Mouse (Mus musculus): ENCODE data around the gene Lgalsl. TPM values are rescaled to one million over a fixed set of nuclear protein-coding genes. Genes with fewer than 3 reads are reported as not detected.

Lgalsl gene
- polyA plus RNA-seq, 1 experiment from 2014 or later: 95.8 TPM

DNA sequence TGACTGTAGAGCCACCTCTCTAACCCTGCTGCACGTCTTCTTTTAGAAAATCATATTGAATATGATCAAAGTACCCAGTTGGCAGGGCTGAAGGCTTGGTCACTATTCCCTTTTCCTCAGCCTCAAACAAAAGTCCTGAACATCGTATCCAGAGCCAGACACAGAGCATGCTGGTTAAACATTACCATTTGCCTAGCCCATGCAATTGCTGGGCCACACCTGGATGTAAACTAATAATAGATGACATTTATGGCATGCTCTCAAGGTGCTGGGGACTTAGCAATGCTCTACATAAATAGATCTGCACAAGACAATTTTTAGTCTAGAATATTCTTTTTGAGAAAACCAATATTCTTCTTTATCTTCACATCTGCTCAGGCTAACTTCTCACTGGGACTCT is 39.5 kb downstream of the Lgalsl start:
- Histone ChIP-seq H3K27me3 (replicated peaks; ENCODE audit: control insufficient read depth, insufficient read depth, low read length) (no peaks in the 10 kb centered on the region), H3K4me3 (replicated peaks; ENCODE audit: low read length) (no peak overlapping the region), H3K4me2 (ENCODE audit: low read length) (no peak overlapping the region), H3K36me3 (ENCODE audit: control insufficient read depth, insufficient read depth) (no peaks in the 10 kb centered on the region), H3K9me3 (ENCODE audit: control insufficient read depth, low read length) (no peaks in the 10 kb centered on the region), H3K4me1 (replicated peaks; ENCODE audit: control insufficient read depth, insufficient read depth, low read length) (no peaks in the 10 kb centered on the region), H3K27ac (ENCODE audit: low read length) (no peak overlapping the region), H3K9ac (replicated peaks; ENCODE audit: low read depth, low read length) (no peak overlapping the region)
- WGBS: 79% methylated on average over 2 of the region's 2 CpGs
- ATAC-seq: no peak

DNA sequence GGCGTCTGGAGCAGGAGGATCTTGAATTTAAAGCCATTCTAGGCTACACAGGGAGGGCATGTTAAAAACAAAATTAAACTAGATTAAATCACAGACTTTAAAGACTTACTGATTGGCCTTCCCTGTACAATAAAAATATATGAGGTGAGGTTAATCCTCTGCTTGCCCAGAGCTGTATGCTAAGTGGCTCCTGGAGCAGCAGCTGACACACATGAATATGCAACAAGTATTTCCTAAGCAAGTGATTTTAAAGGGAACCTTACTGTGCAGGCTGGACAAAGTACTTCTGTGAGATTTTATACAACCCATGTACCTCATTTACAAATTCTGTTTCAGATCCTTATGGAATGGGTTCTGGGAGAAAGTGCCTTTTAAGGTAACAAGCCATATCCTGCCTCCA is 41.8 kb downstream of the Lgalsl start:
- no peaks in the 10 kb centered on the region for H3K27me3 ChIP-seq (replicated peaks; ENCODE audit: control insufficient read depth, insufficient read depth, low read length)
- no peak overlapping the region for H3K4me2 ChIP-seq (ENCODE audit: low read length)
- no peaks in the 10 kb centered on the region for H3K4me1 ChIP-seq (replicated peaks; ENCODE audit: control insufficient read depth, insufficient read depth, low read length)
- no peak overlapping the region for H3K27ac ChIP-seq (ENCODE audit: low read length)
- H3K9ac ChIP-seq (replicated peaks; ENCODE audit: low read depth, low read length): no peak overlapping the region
- 55% methylated on average over 1 of the region's 1 CpGs for WGBS
- H3K9me3 ChIP-seq (ENCODE audit: control insufficient read depth, low read length): no peaks in the 10 kb centered on the region
- no peak for ATAC-seq
- no peak overlapping the region for H3K4me3 ChIP-seq (replicated peaks; ENCODE audit: low read length)
- no peaks in the 10 kb centered on the region for H3K36me3 ChIP-seq (ENCODE audit: control insufficient read depth, insufficient read depth)

GRCm38 (mm10) chr11:20788070-20788469 is 42.8 kb downstream of the Lgalsl start:
- no peaks in the 10 kb centered on the region for H3K36me3 ChIP-seq (ENCODE audit: control insufficient read depth, insufficient read depth)
- 79% methylated on average over 3 of the region's 3 CpGs for WGBS
- no peak overlapping the region for H3K4me2 ChIP-seq (ENCODE audit: low read length)
- no peak overlapping the region for H3K9ac ChIP-seq (replicated peaks; ENCODE audit: low read depth, low read length)
- H3K4me3 ChIP-seq (replicated peaks; ENCODE audit: low read length): no peak overlapping the region
- ATAC-seq: no peak
- H3K27ac ChIP-seq (ENCODE audit: low read length): no peak overlapping the region
- no peaks in the 10 kb centered on the region for H3K4me1 ChIP-seq (replicated peaks; ENCODE audit: control insufficient read depth, insufficient read depth, low read length)
- H3K9me3 ChIP-seq (ENCODE audit: control insufficient read depth, low read length): no peaks in the 10 kb centered on the region
- no peaks in the 10 kb centered on the region for H3K27me3 ChIP-seq (replicated peaks; ENCODE audit: control insufficient read depth, insufficient read depth, low read length)

GRCm38 (mm10) chr11:20786191-20786590 is 44.7 kb downstream of the Lgalsl start:
- Histone ChIP-seq H3K4me2 (ENCODE audit: low read length) (no peak overlapping the region), H3K4me1 (replicated peaks; ENCODE audit: control insufficient read depth, insufficient read depth, low read length) (no peaks in the 10 kb centered on the region), H3K27me3 (replicated peaks; ENCODE audit: control insufficient read depth, insufficient read depth, low read length) (no peaks in the 10 kb centered on the region), H3K9ac (replicated peaks; ENCODE audit: low read depth, low read length) (no peak overlapping the region), H3K4me3 (replicated peaks; ENCODE audit: low read length) (no peak overlapping the region), H3K27ac (ENCODE audit: low read length) (no peak overlapping the region), H3K36me3 (ENCODE audit: control insufficient read depth, insufficient read depth) (no peaks in the 10 kb centered on the region), H3K9me3 (ENCODE audit: control insufficient read depth, low read length) (no peaks in the 10 kb centered on the region)
- 75% methylated on average over 2 of the region's 2 CpGs for WGBS
- no peak for ATAC-seq

GRCm38 (mm10) chr11:20785186-20785585 is 45.7 kb downstream of the Lgalsl start:
- H3K4me3 ChIP-seq (replicated peaks; ENCODE audit: low read length): no peak overlapping the region
- ATAC-seq: no peak
- no peaks in the 10 kb centered on the region for H3K4me1 ChIP-seq (replicated peaks; ENCODE audit: control insufficient read depth, insufficient read depth, low read length)
- WGBS: 63% methylated on average over 1 of the region's 1 CpGs
- H3K27ac ChIP-seq (ENCODE audit: low read length): no peak overlapping the region
- no peak overlapping the region for H3K4me2 ChIP-seq (ENCODE audit: low read length)
- no peaks in the 10 kb centered on the region for H3K27me3 ChIP-seq (replicated peaks; ENCODE audit: control insufficient read depth, insufficient read depth, low read length)
- no peaks in the 10 kb centered on the region for H3K9me3 ChIP-seq (ENCODE audit: control insufficient read depth, low read length)
- no peak overlapping the region for H3K9ac ChIP-seq (replicated peaks; ENCODE audit: low read depth, low read length)
- no peaks in the 10 kb centered on the region for H3K36me3 ChIP-seq (ENCODE audit: control insufficient read depth, insufficient read depth)

DNA sequence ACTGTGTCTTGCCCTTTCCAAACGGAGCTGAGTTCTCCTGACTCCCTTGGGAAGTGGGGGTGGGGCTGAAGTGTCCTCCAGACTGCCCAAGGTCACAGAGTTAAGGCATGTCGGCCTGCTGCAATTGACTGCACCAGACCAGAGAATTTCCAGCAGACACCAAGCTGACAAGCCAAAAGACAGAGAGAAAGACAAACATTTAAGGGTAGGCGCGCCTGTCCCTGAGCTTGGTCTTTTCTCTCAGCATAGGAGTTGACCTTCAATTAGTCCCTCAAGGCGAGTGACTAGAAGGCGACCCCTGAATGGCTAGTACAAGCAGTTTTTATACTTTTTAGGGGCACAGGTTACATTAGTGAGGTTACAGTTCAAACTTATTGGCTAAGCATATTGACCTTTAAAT is 46.1 kb downstream of the Lgalsl start:
- Histone ChIP-seq H3K27me3 (replicated peaks; ENCODE audit: control insufficient read depth, insufficient read depth, low read length) (no peaks in the 10 kb centered on the region), H3K9ac (replicated peaks; ENCODE audit: low read depth, low read length) (no peak overlapping the region), H3K4me3 (replicated peaks; ENCODE audit: low read length) (no peak overlapping the region), H3K9me3 (ENCODE audit: control insufficient read depth, low read length) (no peaks in the 10 kb centered on the region), H3K36me3 (ENCODE audit: control insufficient read depth, insufficient read depth) (no peaks in the 10 kb centered on the region), H3K27ac (ENCODE audit: low read length) (no peak overlapping the region), H3K4me1 (replicated peaks; ENCODE audit: control insufficient read depth, insufficient read depth, low read length) (no peaks in the 10 kb centered on the region), H3K4me2 (ENCODE audit: low read length) (no peak overlapping the region)
- ATAC-seq: no peak
- WGBS: 93% methylated on average over 6 of the region's 6 CpGs

GRCm38 (mm10) chr11:20783467-20783866 is 47.4 kb downstream of the Lgalsl start:
- no peak for ATAC-seq
- no peaks in the 10 kb centered on the region for H3K36me3 ChIP-seq (ENCODE audit: control insufficient read depth, insufficient read depth)
- H3K27ac ChIP-seq (ENCODE audit: low read length): no peak overlapping the region
- 97% methylated on average over 1 of the region's 1 CpGs for WGBS
- no peak overlapping the region for H3K9ac ChIP-seq (replicated peaks; ENCODE audit: low read depth, low read length)
- H3K9me3 ChIP-seq (ENCODE audit: control insufficient read depth, low read length): no peaks in the 10 kb centered on the region
- no peaks in the 10 kb centered on the region for H3K27me3 ChIP-seq (replicated peaks; ENCODE audit: control insufficient read depth, insufficient read depth, low read length)
- no peak overlapping the region for H3K4me2 ChIP-seq (ENCODE audit: low read length)
- no peaks in the 10 kb centered on the region for H3K4me1 ChIP-seq (replicated peaks; ENCODE audit: control insufficient read depth, insufficient read depth, low read length)
- no peak overlapping the region for H3K4me3 ChIP-seq (replicated peaks; ENCODE audit: low read length)

GRCm38 (mm10) chr11:20782620-20783019 is 48.2 kb downstream of the Lgalsl start:
- ATAC-seq: no peak
- 61% methylated on average over 2 of the region's 2 CpGs for WGBS
- H3K36me3 ChIP-seq (ENCODE audit: control insufficient read depth, insufficient read depth): no peaks in the 10 kb centered on the region
- H3K27ac ChIP-seq (ENCODE audit: low read length): no peak overlapping the region
- no peaks in the 10 kb centered on the region for H3K4me1 ChIP-seq (replicated peaks; ENCODE audit: control insufficient read depth, insufficient read depth, low read length)
- no peaks in the 10 kb centered on the region for H3K27me3 ChIP-seq (replicated peaks; ENCODE audit: control insufficient read depth, insufficient read depth, low read length)
- H3K9me3 ChIP-seq (ENCODE audit: control insufficient read depth, low read length): no peaks in the 10 kb centered on the region
- no peak overlapping the region for H3K9ac ChIP-seq (replicated peaks; ENCODE audit: low read depth, low read length)
- no peak overlapping the region for H3K4me3 ChIP-seq (replicated peaks; ENCODE audit: low read length)
- no peak overlapping the region for H3K4me2 ChIP-seq (ENCODE audit: low read length)

- no peaks in the 10 kb centered on the region for H3K9me3 ChIP-seq (ENCODE audit: control insufficient read depth, low read length)
- H3K36me3 ChIP-seq (ENCODE audit: control insufficient read depth, insufficient read depth): no peaks in the 10 kb centered on the region
- H3K27me3 ChIP-seq (replicated peaks; ENCODE audit: control insufficient read depth, insufficient read depth, low read length): no peaks in the 10 kb centered on the region
- WGBS: 90% methylated on average over 4 of the region's 4 CpGs
- no peak overlapping the region for H3K4me3 ChIP-seq (replicated peaks; ENCODE audit: low read length)
- no peak overlapping the region for H3K27ac ChIP-seq (ENCODE audit: low read length)
- H3K9ac ChIP-seq (replicated peaks; ENCODE audit: low read depth, low read length): no peak overlapping the region
- H3K4me1 ChIP-seq (replicated peaks; ENCODE audit: control insufficient read depth, insufficient read depth, low read length): no peaks in the 10 kb centered on the region
- H3K4me2 ChIP-seq (ENCODE audit: low read length): no peak overlapping the region
- no peak for ATAC-seq
Observed at GRCm38 (mm10) chr11:20780312-20780711, 50.5 kb downstream of the Lgalsl start.

GRCm38 (mm10) chr11:20778861-20779563 is 51.8 kb downstream of the Lgalsl start:
- Histone ChIP-seq H3K9me3 (ENCODE audit: control insufficient read depth, low read length) (no peaks in the 10 kb centered on the region), H3K27me3 (replicated peaks; ENCODE audit: control insufficient read depth, insufficient read depth, low read length) (no peaks in the 10 kb centered on the region), H3K4me2 (ENCODE audit: low read length) (no peak overlapping the region), H3K9ac (replicated peaks; ENCODE audit: low read depth, low read length) (no peak overlapping the region), H3K4me1 (replicated peaks; ENCODE audit: control insufficient read depth, insufficient read depth, low read length) (no peaks in the 10 kb centered on the region), H3K27ac (ENCODE audit: low read length) (no peak overlapping the region), H3K36me3 (ENCODE audit: control insufficient read depth, insufficient read depth) (no peaks in the 10 kb centered on the region), H3K4me3 (replicated peaks; ENCODE audit: low read length) (no peak overlapping the region)
- 90% methylated on average over 3 of the region's 3 CpGs for WGBS
- no peak for ATAC-seq

Measured in forebrain, embryonic 16.5 days (tissue).